Mouse (Mus musculus) kidney, adult 2 months (tissue): ENCODE results near the gene Lars2.

ENCODE experiments used
- CTCF ChIP-seq: fragments of 200-500 bp; conservative IDR thresholded peaks from 2 replicates; pipeline ENCODE4 v1.5.1; 2011; ENCODE audit warnings: low read depth, mild to moderate bottlenecking, control low read depth, low read length, moderate library complexity, mixed read lengths; ENCODE audit not compliant: insufficient read depth, insufficient read length
- POLR2A ChIP-seq: fragments of 200-500 bp; IDR thresholded peaks from one replicate; pipeline ENCODE4 v1.6.1; 2011; ENCODE audit warnings: low read depth, low read length, control low read depth

GRCm38 (mm10) chr9:123386347-123386746 is 19.6 kb downstream of the Lars2 start:
- TF ChIP-seq POLR2A: no peak
- no peak for TF ChIP-seq CTCF
